Mouse (Mus musculus): ENCODE results near the gene Npr3. TPM values are rescaled to one million over a fixed set of nuclear protein-coding genes. Genes with fewer than 3 reads are reported as not detected.
"Not testable (repeated sequence)": the region's sequence is repeated elsewhere in the genome, so short reads cannot be mapped to it uniquely, and the experiment has no call there.

The Npr3 gene
- polyA plus RNA-seq, 1 experiment from 2014 or later, result 5.9 TPM

DNA sequence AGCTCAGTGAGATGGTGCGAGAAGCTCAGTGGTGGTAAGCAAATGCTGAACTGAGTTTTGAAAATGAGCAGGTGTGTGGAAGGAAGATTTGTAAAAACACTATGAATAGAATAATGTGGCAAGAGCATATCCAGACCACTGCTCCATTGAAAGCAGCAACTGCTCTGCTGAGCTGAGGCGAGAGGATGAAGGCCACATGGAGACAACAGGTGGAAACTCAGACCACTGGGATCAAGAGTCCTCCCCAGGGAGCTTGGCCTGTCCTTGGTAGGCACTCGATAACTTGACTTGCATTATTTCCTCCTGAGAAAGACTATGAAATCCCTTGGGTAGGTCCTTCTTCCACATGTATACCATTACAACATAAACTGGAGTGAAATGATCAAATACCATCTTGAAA lies 47.3 kb downstream of the Npr3 start:
- Histone ChIP-seq H3K4me2 (replicated peaks; ENCODE audit: low read depth, low read length) (no peak overlapping the region), H3K4me3 (ENCODE audit: low read length) (no peak overlapping the region), H3K9ac (replicated peaks; ENCODE audit: low read length) (no peak overlapping the region), H3K36me3 (ENCODE audit: insufficient read depth, low read length) (no peaks in the 10 kb centered on the region), H3K4me1 (ENCODE audit: insufficient read depth, low read length) (no peaks in the 10 kb centered on the region), H3K27ac (ENCODE audit: low read length) (no peak overlapping the region), H3K27me3 (ENCODE audit: insufficient read depth, low read length) (no peaks in the 10 kb centered on the region), H3K9me3 (ENCODE audit: low read length) (no peaks in the 10 kb centered on the region)
- WGBS, result 91% methylated on average over 3 of the region's 3 CpGs
- ATAC-seq (ENCODE audit: low FRiP score, low TSS enrichment), result no peak

DNA sequence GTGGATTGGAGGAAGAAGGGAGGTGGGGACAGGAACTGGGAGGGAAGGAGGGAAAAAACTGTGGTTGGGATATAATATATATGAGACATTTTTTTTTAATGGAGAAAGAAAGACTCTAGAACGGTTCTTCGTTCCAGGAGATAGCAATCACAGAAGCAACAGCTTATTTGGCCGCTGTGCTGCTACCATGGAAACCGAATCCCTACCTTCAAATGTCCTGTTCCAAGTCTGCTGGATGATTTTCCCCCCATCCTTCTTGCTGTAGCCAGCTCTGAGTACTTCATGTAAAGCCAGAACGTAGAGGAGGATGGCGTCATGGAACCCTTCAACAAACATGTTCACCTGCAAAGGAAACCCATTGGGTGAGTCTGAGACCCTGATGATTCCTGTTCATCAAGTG lies 48.7 kb downstream of the Npr3 start:
- Histone ChIP-seq H3K27me3 (ENCODE audit: insufficient read depth, low read length) (no peaks in the 10 kb centered on the region), H3K36me3 (ENCODE audit: insufficient read depth, low read length) (no peaks in the 10 kb centered on the region), H3K4me1 (ENCODE audit: insufficient read depth, low read length) (no peaks in the 10 kb centered on the region), H3K27ac (ENCODE audit: low read length) (no peak overlapping the region), H3K4me2 (replicated peaks; ENCODE audit: low read depth, low read length) (no peak overlapping the region), H3K4me3 (ENCODE audit: low read length) (no peak overlapping the region), H3K9me3 (ENCODE audit: low read length) (no peaks in the 10 kb centered on the region), H3K9ac (replicated peaks; ENCODE audit: low read length) (no peak overlapping the region)
- no peak for ATAC-seq (ENCODE audit: low FRiP score, low TSS enrichment)
- 92% methylated on average over 6 of the region's 6 CpGs for WGBS

DNA sequence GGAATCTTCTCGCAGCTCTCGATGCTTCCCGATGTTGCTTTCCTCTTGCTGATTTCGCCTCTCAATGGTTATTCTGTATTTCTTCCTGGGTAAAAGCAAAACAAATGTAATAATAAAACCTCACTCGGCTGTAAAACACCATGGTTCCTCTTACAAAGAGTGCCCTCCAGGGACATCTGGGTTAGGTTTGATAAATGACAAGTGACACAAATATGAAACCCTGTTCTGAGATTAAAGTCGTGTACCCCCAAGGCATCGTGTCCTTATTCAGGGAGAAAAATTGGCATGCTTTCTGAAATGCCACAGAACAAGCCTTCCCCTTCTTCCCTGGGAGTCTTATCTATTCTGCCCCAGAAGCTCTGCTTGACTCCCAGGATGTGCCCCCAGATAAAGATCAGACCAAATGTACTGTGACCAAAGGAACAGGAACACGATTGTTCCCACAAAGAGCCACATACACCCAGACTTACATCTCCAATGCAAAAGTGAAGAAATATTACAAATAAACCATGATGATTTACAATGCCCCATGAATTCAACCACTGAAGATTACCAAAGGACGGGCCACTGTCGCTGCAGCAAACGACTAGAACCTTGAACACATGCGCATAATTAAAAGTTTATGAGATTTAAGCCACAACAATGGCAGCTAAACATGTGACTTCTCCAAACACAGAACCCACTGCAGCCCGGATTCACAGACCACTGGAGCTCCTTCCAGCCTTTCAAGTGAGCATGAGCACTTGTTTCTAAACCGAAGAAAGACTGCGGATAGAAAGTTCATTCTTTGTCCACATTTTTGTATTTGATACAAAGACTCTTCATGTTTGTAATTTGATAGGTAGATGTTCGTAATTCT lies 61.7 kb downstream of the Npr3 start:
- H3K27ac ChIP-seq (ENCODE audit: low read length), result no peak overlapping the region
- ATAC-seq (ENCODE audit: low FRiP score, low TSS enrichment), result no peak
- H3K4me1 ChIP-seq (ENCODE audit: insufficient read depth, low read length), result 0 out of 2 replicates have a peak, but pooled peaks cover 5% of the 10 kb centered on the region
- H3K9me3 ChIP-seq (ENCODE audit: low read length), result no peaks in the 10 kb centered on the region
- no peaks in the 10 kb centered on the region for H3K36me3 ChIP-seq (ENCODE audit: insufficient read depth, low read length)
- H3K27me3 ChIP-seq (ENCODE audit: insufficient read depth, low read length), result no peaks in the 10 kb centered on the region
- H3K4me3 ChIP-seq (ENCODE audit: low read length), result no peak overlapping the region
- H3K9ac ChIP-seq (replicated peaks; ENCODE audit: low read length), result no peak overlapping the region
- WGBS, result 62% methylated on average over 16 of the region's 16 CpGs
- no peak overlapping the region for H3K4me2 ChIP-seq (replicated peaks; ENCODE audit: low read depth, low read length)

DNA sequence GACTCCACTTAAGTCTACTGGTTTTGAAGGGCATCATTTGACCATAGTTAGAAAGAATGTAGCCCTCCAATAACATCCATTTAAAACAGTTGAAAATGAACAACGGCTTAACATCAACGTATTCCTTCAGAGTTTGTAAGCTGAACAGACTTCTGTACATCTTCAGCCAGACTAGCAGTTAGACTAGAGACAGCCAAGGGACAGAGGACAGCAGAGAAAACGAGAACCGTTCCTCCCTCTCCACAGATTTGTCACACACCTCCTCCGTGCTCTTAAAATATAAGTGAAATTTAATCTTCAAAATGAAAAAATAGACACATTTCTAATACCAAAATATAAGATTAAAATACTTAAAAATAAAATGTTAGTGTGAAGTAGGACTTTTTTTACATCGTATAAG lies 63.0 kb downstream of the Npr3 start:
- Histone ChIP-seq H3K36me3 (ENCODE audit: insufficient read depth, low read length) (no peaks in the 10 kb centered on the region), H3K4me1 (ENCODE audit: insufficient read depth, low read length) (0 out of 2 replicates have a peak, but pooled peaks cover 5% of the 10 kb centered on the region), H3K27ac (ENCODE audit: low read length) (no peak overlapping the region), H3K4me3 (ENCODE audit: low read length) (no peak overlapping the region), H3K4me2 (replicated peaks; ENCODE audit: low read depth, low read length) (no peak overlapping the region), H3K27me3 (ENCODE audit: insufficient read depth, low read length) (no peaks in the 10 kb centered on the region), H3K9me3 (ENCODE audit: low read length) (no peaks in the 10 kb centered on the region), H3K9ac (replicated peaks; ENCODE audit: low read length) (no peak overlapping the region)
- ATAC-seq (ENCODE audit: low FRiP score, low TSS enrichment), result no peak
- 77% methylated on average over 6 of the region's 6 CpGs for WGBS

DNA sequence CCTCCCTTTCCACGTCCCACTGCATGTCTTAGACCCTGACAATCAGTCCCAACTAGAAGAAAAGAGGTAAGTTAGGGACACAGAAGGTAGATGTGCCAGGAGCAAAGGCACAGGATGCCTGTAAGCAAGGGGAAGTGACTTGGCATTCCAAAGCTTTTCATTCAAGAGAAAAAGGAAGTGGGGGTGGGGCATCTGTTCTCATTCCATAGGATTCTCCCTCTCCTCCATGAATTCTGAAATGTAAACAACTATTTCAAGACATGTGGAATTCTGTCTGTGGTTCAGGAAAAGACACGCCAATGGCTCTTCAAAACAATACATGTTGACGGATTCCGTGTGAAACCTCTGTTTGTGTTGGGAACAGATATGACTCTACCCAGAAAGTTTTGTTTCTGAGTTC lies 65.3 kb downstream of the Npr3 start:
- ATAC-seq (ENCODE audit: low FRiP score, low TSS enrichment), result no peak
- H3K27me3 ChIP-seq (ENCODE audit: insufficient read depth, low read length), result no peaks in the 10 kb centered on the region
- no peak overlapping the region for H3K4me3 ChIP-seq (ENCODE audit: low read length)
- H3K27ac ChIP-seq (ENCODE audit: low read length), result no peak overlapping the region
- H3K4me1 ChIP-seq (ENCODE audit: insufficient read depth, low read length), result 0 out of 2 replicates have a peak, but pooled peaks cover 5% of the 10 kb centered on the region
- no peak overlapping the region for H3K9ac ChIP-seq (replicated peaks; ENCODE audit: low read length)
- H3K4me2 ChIP-seq (replicated peaks; ENCODE audit: low read depth, low read length), result no peak overlapping the region
- no peaks in the 10 kb centered on the region for H3K9me3 ChIP-seq (ENCODE audit: low read length)
- H3K36me3 ChIP-seq (ENCODE audit: insufficient read depth, low read length), result no peaks in the 10 kb centered on the region
- WGBS, result 77% methylated on average over 4 of the region's 4 CpGs

DNA sequence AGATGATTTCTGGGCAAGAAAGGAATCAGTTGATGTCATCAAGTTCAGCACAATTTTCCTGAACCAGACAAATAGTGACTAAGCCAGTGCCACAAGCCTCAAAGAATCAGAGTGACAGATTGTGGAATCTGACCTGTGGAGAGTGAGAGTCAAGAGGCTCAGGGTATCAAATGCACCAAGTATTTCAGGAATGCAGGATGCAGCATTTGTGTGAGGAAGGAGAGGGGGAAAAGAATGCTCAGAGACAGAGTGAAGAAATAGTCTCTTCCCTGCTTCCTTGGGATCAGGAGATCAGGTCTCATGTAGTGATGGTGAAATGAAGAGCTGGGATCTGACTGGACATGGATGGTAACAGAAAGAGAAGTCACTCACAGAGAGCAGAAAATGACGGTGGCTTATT lies 71.2 kb downstream of the Npr3 start:
- Histone ChIP-seq H3K4me3 (ENCODE audit: low read length) (no peak overlapping the region), H3K4me2 (replicated peaks; ENCODE audit: low read depth, low read length) (no peak overlapping the region), H3K27me3 (ENCODE audit: insufficient read depth, low read length) (no peaks in the 10 kb centered on the region), H3K36me3 (ENCODE audit: insufficient read depth, low read length) (no peaks in the 10 kb centered on the region), H3K4me1 (ENCODE audit: insufficient read depth, low read length) (0 out of 2 replicates have a peak, but pooled peaks cover 7% of the 10 kb centered on the region), H3K9me3 (ENCODE audit: low read length) (no peaks in the 10 kb centered on the region), H3K9ac (replicated peaks; ENCODE audit: low read length) (no peak overlapping the region), H3K27ac (ENCODE audit: low read length) (no peak overlapping the region)
- 33% methylated on average over 1 of the region's 1 CpGs for WGBS
- peak; percentile 73; the same call in 1 of the 2 replicates for ATAC-seq (ENCODE audit: low FRiP score, low TSS enrichment)

- H3K4me1 ChIP-seq (ENCODE audit: insufficient read depth, low read length); H3K4me3 ChIP-seq (ENCODE audit: low read length): not testable (repeated sequence)
- peak; percentile 49; the same call in 1 of the 2 replicates for ATAC-seq (ENCODE audit: low FRiP score, low TSS enrichment)
Measured at GRCm38 (mm10) chr15:11822347-11822746, 84.7 kb downstream of the Npr3 start.

DNA sequence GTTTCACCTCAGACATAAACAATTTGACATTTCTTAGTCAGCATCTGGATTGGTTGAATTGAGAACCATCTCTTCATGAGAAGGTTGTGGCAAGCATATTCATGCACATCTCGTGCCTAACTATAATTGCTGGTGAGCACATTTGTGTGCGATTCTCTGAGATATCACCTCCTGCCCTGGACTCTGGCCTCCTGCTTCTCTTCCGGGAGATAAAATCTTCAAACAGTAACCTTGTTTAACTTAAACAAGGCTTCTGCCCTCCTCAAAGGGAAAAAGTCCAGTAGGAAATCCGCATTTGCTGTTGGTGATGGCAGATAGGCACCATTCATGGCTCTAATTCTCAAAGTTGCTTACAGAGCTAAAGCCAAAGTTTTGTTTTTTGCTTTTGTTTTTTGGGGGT lies 91.5 kb downstream of the Npr3 start:
- no peaks in the 10 kb centered on the region for H3K36me3 ChIP-seq (ENCODE audit: insufficient read depth, low read length)
- 51% methylated on average over 4 of the region's 4 CpGs for WGBS
- no peak overlapping the region for H3K27ac ChIP-seq (ENCODE audit: low read length)
- no peak for ATAC-seq (ENCODE audit: low FRiP score, low TSS enrichment)
- H3K9ac ChIP-seq (replicated peaks; ENCODE audit: low read length), result no peak overlapping the region
- H3K9me3 ChIP-seq (ENCODE audit: low read length), result no peaks in the 10 kb centered on the region
- no peak overlapping the region for H3K4me3 ChIP-seq (ENCODE audit: low read length)
- no peak overlapping the region for H3K4me2 ChIP-seq (replicated peaks; ENCODE audit: low read depth, low read length)
- no peaks in the 10 kb centered on the region for H3K27me3 ChIP-seq (ENCODE audit: insufficient read depth, low read length)
- H3K4me1 ChIP-seq (ENCODE audit: insufficient read depth, low read length), result no peaks in the 10 kb centered on the region

More at GRCm38 (mm10) chr15:11822347-11822746, 84.7 kb downstream of the Npr3 start:
- H3K36me3 ChIP-seq (ENCODE audit: insufficient read depth, low read length); H3K9ac ChIP-seq (replicated peaks; ENCODE audit: low read length); H3K4me2 ChIP-seq (replicated peaks; ENCODE audit: low read depth, low read length); H3K27me3 ChIP-seq (ENCODE audit: insufficient read depth, low read length); H3K27ac ChIP-seq (ENCODE audit: low read length); H3K9me3 ChIP-seq (ENCODE audit: low read length): not testable (repeated sequence)
- WGBS, result 22% methylated on average over 6 of the region's 6 CpGs

GRCm38 (mm10) chr15:11803576-11803975 lies 103.5 kb downstream of the Npr3 start:
- peak; percentile 69 for ATAC-seq (ENCODE audit: low FRiP score, low TSS enrichment)
- H3K27ac ChIP-seq (ENCODE audit: low read length), result peak overlapping the region; percentile 41; the same call in 1 of the 2 replicates
- no peak overlapping the region for H3K4me2 ChIP-seq (replicated peaks; ENCODE audit: low read depth, low read length)
- peaks cover 19% of the 10 kb centered on the region for H3K4me1 ChIP-seq (ENCODE audit: insufficient read depth, low read length)
- no peaks in the 10 kb centered on the region for H3K36me3 ChIP-seq (ENCODE audit: insufficient read depth, low read length)
- WGBS, result 32% methylated on average over 4 of the region's 4 CpGs
- no peak overlapping the region for H3K9ac ChIP-seq (replicated peaks; ENCODE audit: low read length)
- H3K9me3 ChIP-seq (ENCODE audit: low read length), result no peaks in the 10 kb centered on the region
- H3K27me3 ChIP-seq (ENCODE audit: insufficient read depth, low read length), result no peaks in the 10 kb centered on the region
- no peak overlapping the region for H3K4me3 ChIP-seq (ENCODE audit: low read length)
